Mouse (Mus musculus) stomach, postnatal 0 days (tissue): ENCODE results near the gene Tmem256. TPM values are rescaled to one million over a fixed set of nuclear protein-coding genes. Genes with fewer than 3 reads are reported as not detected.
A peak's percentile ranks its signal among the peaks of the same experiment; 100 is the strongest.

Source experiments
- ATAC-seq: fragments of 200-750 bp; cut with Nextera tagmentation; 2 replicates; pipeline ENCODE4 v1.8.0; 2017; ENCODE audit not compliant: low FRiP score, low TSS enrichment
- DNase-seq: peaks from one replicate; pipeline ENCODE4 v3.0.0-alpha.2; 2016; ENCODE audit warnings: low spot score
- H3K27ac ChIP-seq: fragments of 300-500 bp; sonication (generic); replicated peaks from 2 replicates; pipeline ENCODE4 v1.5.1; 2014; ENCODE audit warnings: mild to moderate bottlenecking, control low read depth
- H3K27me3 ChIP-seq: fragments of 300-500 bp; sonication (generic); 2 replicates; pipeline ENCODE4 v1.6.1; 2014; ENCODE audit warnings: low read length; ENCODE audit not compliant: control insufficient read depth, insufficient read depth
- H3K36me3 ChIP-seq: fragments of 300-500 bp; sonication (generic); 2 replicates; pipeline ENCODE4 v1.6.1; 2014; ENCODE audit warnings: low read length, mixed read lengths; ENCODE audit not compliant: control insufficient read depth, insufficient read depth
- H3K4me1 ChIP-seq: fragments of 300-500 bp; sonication (generic); replicated peaks from 2 replicates; pipeline ENCODE4 v1.6.1; 2014; ENCODE audit warnings: antibody characterized with exemption; ENCODE audit not compliant: control insufficient read depth, insufficient read depth
- H3K4me2 ChIP-seq: fragments of 300-500 bp; sonication (generic); replicated peaks from 2 replicates; pipeline ENCODE4 v1.6.1; 2014; ENCODE audit warnings: low read depth, mild to moderate bottlenecking, control low read depth, moderate library complexity
- H3K4me3 ChIP-seq: fragments of 300-500 bp; sonication (generic); 2 replicates; pipeline ENCODE4 v1.5.1; 2014; ENCODE audit warnings: low read depth, low read length, control low read depth
- H3K9ac ChIP-seq: fragments of 300-500 bp; sonication (generic); 2 replicates; pipeline ENCODE4 v1.6.1; 2014; ENCODE audit warnings: mild to moderate bottlenecking, low read length, control low read depth, mixed read lengths
- H3K9me3 ChIP-seq: fragments of 300-500 bp; sonication (generic); 2 replicates; pipeline ENCODE4 v1.6.1; 2016; ENCODE audit warnings: low read length; ENCODE audit not compliant: control insufficient read depth
- CTCF ChIP-seq: IDR thresholded peaks from 2 replicates; pipeline ENCODE4 v1.5.1; 2016; ENCODE audit warnings: antibody characterized with exemption, low read depth, mild to moderate bottlenecking, moderate library complexity
- EP300 ChIP-seq: optimal IDR thresholded peaks from 2 replicates; pipeline ENCODE3; 2016; ENCODE audit warnings: antibody characterized with exemption
- WGBS: fragments of 180-500 bp; shearing (Covaris S2); extraction: QIAGEN DNeasy Blood & Tissue Kit; methylation state at CpG from one replicate; pipeline ENCODE4 v1.1.7; 2014; 5-methylcytosine and 5-hydroxymethylcytosine counted together
- polyA plus RNA-seq: library from polyadenylated mRNA; unstranded; fragments of >200 nt; fragmentation: Nextera tagmentation; extraction: Ambion mirVana; gene quantifications from 2 replicates; pipeline ENCODE4 v1.2.1, GENCODE M21; 2015

Gene Tmem256
- polyA plus RNA-seq, 1 experiment from 2014 or later = 366 TPM

GRCm38 (mm10) chr11:69795983-69796435 lies 42.3 kb upstream of the Tmem256 start:
- Histone ChIP-seq H3K4me3 (peak overlapping the region; percentile 51), H3K9me3 (no peaks in the 10 kb centered on the region), H3K4me2 (peak overlapping the region; percentile 95), H3K4me1 (peaks cover under 1% of the 10 kb centered on the region; the same call in 1 of the 2 replicates), H3K9ac (peak overlapping the region; percentile 61; the same call in 1 of the 2 replicates), H3K27me3 (no peaks in the 10 kb centered on the region), H3K36me3 (no peaks in the 10 kb centered on the region), H3K27ac (no peak overlapping the region)
- TF ChIP-seq EP300 (no peak), CTCF (no peak)
- 4% methylated on average over 13 of the region's 13 CpGs for WGBS
- DNase-seq (no peak), ATAC-seq (no peak)

- H3K9ac ChIP-seq = no peak overlapping the region
- no peaks in the 10 kb centered on the region for H3K36me3 ChIP-seq
- DNase-seq = no peak
- H3K4me1 ChIP-seq = peaks cover 4% of the 10 kb centered on the region
- H3K4me2 ChIP-seq = no peak overlapping the region
- TF ChIP-seq CTCF (no peak), EP300 (no peak)
- H3K27ac ChIP-seq = no peak overlapping the region
- whole genome bisulfite sequencing = 65% methylated on average over 7 of the region's 7 CpGs
- H3K9me3 ChIP-seq = no peaks in the 10 kb centered on the region
- ATAC-seq = no peak
- H3K27me3 ChIP-seq = no peaks in the 10 kb centered on the region
- no peak overlapping the region for H3K4me3 ChIP-seq
Measured at GRCm38 (mm10) chr11:69797924-69798323, 40.4 kb upstream of the Tmem256 start.

GRCm38 (mm10) chr11:69799394-69800137 lies 38.7 kb upstream of the Tmem256 start:
- Histone ChIP-seq H3K9ac (no peak overlapping the region), H3K4me2 (0 out of 2 replicates have a peak overlapping the region, but pooled peaks have one; percentile 73), H3K27me3 (no peaks in the 10 kb centered on the region), H3K27ac (no peak overlapping the region), H3K9me3 (no peaks in the 10 kb centered on the region), H3K4me1 (peaks cover 4% of the 10 kb centered on the region), H3K4me3 (no peak overlapping the region), H3K36me3 (no peaks in the 10 kb centered on the region)
- ATAC-seq (no peak), DNase-seq (no peak)
- TF ChIP-seq CTCF (0 out of 2 replicates have a peak, but pooled peaks have one; percentile 8), EP300 (no peak)
- WGBS = 48% methylated on average over 12 of the region's 12 CpGs

GRCm38 (mm10) chr11:69800138-69800391 lies 38.2 kb upstream of the Tmem256 start:
- H3K27ac ChIP-seq = peak overlapping the region; percentile 24
- H3K9me3 ChIP-seq = no peaks in the 10 kb centered on the region
- peak overlapping the region; percentile 73 for H3K4me2 ChIP-seq
- WGBS = 16% methylated on average over 11 of the region's 11 CpGs
- no peaks in the 10 kb centered on the region for H3K27me3 ChIP-seq
- ATAC-seq (no peak), DNase-seq (peak; percentile 31)
- H3K36me3 ChIP-seq = no peaks in the 10 kb centered on the region
- H3K4me3 ChIP-seq = peak overlapping the region; percentile 44; the same call in 1 of the 2 replicates
- no peak overlapping the region for H3K9ac ChIP-seq
- TF ChIP-seq EP300 = no peak
- TF ChIP-seq CTCF = no peak
- peaks cover 4% of the 10 kb centered on the region for H3K4me1 ChIP-seq

DNA sequence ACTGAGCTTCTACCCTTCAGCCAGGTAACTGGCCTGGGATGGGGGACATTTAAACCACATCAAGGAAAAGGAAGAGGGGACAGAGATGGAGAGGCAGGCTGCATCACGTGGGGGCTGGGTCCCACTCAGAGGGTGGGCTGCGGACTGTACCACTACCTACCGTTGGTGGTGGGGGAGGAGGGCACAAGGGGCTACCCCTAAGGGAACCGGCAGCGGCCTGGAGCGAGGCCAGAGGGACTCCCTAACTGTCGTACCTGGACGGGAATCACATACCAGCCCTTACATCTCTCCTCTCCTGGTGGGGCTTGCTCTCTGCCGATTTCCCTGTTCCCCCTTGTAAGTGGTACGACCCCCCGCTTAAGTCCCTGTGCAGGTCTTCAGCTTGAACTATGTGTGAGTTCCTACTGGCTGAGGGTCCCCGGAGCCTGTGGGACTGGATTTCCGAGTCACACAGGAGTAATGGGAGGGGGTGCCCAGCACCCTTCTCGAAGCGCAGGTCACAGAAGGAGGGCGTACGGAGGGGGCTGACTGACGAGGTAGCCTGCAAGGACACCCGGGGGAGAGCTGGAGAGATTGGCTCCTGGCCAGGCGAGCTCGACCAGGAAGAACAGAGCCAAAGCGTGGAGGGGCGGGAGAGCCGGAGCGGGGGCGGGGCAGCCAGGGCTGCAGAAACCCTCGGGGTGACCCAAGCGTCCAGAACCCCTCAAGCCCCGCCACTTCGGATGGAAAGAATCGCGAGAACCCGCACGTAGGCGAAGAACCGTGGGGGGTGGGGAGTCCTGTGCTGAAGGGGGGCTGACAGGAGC lies 37.7 kb upstream of the Tmem256 start:
- ATAC-seq (peak; percentile 19), DNase-seq (peak; percentile 87)
- peak overlapping the region; percentile 73 for H3K4me2 ChIP-seq
- WGBS = 2% methylated on average over 36 of the region's 36 CpGs
- peak overlapping the region; percentile 44 for H3K4me3 ChIP-seq
- no peak for TF ChIP-seq EP300
- TF ChIP-seq CTCF = no peak
- peaks cover 4% of the 10 kb centered on the region for H3K4me1 ChIP-seq
- no peaks in the 10 kb centered on the region for H3K27me3 ChIP-seq
- no peaks in the 10 kb centered on the region for H3K9me3 ChIP-seq
- H3K36me3 ChIP-seq = no peaks in the 10 kb centered on the region
- H3K9ac ChIP-seq = peak overlapping the region; percentile 61
- H3K27ac ChIP-seq = peak overlapping the region; percentile 24
